Mouse (Mus musculus) liver (tissue): Measurements from ENCODE around the gene Il17rb.
A peak's percentile ranks its signal among the peaks of the same experiment; 100 is the strongest.

Source experiments
- DNase-seq: peaks from one replicate; pipeline ENCODE4 v3.0.0-alpha.2; 2020; ENCODE audit warnings: mixed read lengths

The Il17rb gene

DNA sequence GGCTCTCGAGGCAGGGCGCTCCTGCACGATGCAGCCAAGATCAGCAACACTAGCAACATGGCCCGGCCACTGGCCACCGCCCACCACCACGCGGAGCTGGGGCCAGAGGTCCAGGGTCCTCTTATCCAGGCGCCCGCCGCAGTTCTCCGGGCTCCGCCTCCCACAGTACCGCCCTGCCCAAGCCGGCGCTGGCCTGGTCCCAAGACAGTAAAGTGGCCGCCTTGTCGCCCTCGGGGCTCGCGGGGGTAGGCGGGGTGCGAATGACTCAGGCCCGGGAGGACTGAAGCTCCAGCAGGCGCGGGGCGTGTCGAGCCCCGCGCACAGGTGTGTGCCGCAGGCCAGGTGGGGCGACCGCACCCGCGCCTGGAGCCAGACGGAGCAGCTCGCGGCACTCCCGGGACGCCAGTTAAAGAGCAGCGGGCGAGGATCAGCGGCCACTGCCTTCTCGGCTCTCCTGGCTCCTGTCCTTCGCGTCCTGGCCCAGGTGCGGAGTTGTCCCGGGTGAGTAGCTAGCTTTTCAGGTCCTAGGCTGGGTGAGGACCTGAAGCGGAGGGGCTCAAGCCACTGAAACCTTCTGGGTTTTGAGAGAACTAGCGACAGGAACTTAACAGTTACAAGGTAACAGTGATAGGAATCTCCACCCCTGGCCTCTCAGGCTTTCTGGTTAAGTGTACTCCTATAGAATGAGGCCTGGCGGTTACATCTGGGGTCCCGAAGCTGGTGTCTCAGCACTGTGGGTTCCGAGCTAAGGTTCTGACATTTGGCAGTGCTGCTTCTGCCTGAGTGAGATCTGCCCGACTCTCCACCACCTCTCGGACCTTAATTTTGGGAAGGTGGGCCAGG is at the start of gene Il17rb, which contains the start of gene Chdh:
Gene Il17rb, minus strand, starts transcription at position 164 of the 843 bp plus-strand sequence.
Gene Chdh, plus strand, starts transcription at position 291 of the 843 bp plus-strand sequence.
- peak; percentile 44 for DNase-seq

GRCm38 (mm10) chr14:30056031-30056766 is 47.5 kb upstream of the Il17rb start:
- DNase-seq: no peak

- DNase-seq: no peak
Observed at GRCm38 (mm10) chr14:30054922-30055321, 46.2 kb upstream of the Il17rb start.

DNA sequence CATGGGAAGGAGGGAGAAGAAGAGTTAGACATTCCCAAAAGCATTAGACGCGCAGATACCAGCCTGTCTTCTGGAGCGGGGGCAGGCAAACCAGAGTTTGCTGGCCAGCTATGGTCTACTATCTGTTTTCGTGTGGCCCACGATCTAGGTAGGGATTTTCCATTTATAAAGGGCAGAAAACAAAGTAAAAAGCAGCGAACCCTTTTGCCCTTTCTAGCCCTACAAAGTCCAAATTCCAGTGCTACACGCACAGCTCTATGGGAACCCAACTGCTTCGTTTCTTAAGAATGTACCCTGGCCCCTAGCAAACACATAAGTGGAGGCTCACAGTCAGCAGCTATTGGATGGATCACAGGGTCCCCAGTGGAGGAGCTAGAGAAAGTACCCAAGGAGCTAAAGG is 41.6 kb upstream of the Il17rb start:
- DNase-seq: no peak

- no peak for DNase-seq
Observed at GRCm38 (mm10) chr14:30048049-30048448, 39.4 kb upstream of the Il17rb start.

GRCm38 (mm10) chr14:30046976-30047375 is 38.3 kb upstream of the Il17rb start:
- DNase-seq: no peak

- no peak for DNase-seq
Observed at GRCm38 (mm10) chr14:30045704-30046220, 37.1 kb upstream of the Il17rb start.

DNA sequence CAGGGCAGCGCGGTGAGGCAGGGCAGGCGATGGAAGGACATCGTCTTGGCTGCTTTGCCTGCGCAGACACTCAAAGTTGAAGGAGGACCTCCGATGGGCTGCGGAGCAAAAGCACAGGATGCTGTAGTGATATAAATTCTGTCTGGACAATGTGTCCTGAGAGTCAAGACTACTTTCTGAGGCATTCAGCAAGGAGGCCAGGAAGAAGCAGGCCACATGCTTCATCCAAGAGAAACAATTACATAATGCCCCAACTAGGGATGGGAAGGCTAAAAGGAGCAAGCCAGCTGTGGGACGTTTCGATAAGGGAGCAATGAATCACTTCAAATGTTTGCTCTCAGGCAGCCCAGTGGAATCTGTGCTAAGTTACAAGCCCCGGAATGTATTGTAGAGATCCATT is 36.5 kb upstream of the Il17rb start:
- DNase-seq: no peak

DNA sequence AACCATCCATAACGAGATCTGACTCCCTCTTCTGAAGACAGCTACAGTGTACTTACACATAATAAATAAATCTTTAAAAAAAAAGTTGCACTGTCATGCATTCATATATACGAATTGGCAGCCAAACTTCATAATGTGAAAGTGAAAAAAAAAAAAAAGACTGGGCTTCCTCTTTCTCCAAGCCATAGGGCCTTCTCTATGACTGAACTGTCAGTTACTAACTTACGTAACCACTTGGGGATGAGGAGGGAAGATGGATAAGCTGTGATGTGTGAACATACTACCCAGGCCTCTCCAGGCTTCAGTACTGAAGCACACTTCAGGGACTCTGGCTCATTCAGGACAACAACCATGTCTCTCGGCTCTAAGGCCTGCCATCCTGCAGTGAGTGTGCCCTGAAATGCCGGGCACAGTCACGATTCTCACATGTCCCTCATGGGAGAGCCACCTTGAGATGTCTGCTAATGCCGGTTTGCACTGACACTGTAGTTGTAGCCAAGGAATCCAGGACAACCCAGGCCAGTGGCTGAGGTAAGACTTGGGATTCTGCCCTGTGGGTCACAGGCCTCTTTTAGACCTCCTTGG is 34.8 kb upstream of the Il17rb start:
- DNase-seq: no peak

DNA sequence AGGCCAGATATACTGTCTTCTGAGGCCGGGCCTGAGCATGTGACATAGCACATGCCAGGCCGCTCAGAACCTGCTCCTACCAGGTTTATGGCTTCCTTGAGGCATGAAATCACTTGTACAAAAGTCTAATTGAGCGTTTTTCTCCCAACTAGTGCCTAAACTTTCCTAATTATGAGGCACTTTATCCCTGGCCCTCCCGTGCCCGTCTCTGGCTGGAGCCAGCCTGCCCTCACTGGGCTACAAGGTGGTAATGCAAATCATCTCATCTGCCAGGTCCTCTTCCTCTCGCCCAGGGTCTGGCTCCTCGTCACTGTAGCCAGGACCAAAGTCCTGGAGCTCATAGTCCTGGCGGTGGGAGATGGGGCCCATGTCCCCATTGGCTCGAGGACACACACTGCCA is 33.1 kb upstream of the Il17rb start:
- no peak for DNase-seq

DNA sequence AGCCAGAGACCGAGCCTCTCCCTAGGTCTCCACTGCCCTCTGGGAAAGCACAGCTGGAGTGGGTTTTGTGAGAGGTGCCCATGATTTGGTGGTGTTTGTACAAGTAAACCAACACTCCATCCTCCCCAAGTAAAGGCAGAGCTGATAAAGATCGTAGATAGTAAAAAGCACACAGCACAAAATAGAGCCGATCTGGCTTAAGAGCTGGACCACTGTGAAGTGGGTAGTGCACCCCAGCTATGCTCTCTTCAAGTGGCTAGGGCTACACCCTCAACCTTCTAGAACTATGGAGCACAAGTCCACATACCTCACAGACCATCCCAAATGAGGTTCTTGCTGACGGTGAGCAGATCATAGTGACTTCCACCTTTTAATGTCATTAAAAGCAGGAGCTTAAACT is 30.7 kb upstream of the Il17rb start:
- no peak for DNase-seq

GRCm38 (mm10) chr14:30038431-30038830 is 29.7 kb upstream of the Il17rb start:
- no peak for DNase-seq

DNA sequence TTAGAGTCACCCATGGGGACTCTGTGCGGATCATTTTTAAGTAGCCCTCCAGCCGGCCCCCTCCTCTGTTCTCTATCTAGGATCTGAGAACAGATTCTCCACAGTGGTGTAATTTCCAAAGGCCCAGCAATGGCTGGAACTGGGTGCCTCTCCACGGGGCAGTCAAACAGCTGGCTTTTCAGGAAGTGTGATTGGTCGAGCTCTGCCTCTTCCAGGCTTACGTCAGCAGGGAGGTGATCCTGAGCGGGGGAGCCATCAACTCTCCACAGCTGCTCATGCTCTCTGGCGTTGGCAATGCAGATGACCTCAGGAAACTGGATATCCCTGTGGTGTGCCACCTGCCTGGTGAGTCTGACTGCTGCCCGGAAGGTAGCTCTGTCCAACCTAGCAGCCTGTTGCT is 24.7 kb upstream of the Il17rb start:
- DNase-seq: no peak

DNA sequence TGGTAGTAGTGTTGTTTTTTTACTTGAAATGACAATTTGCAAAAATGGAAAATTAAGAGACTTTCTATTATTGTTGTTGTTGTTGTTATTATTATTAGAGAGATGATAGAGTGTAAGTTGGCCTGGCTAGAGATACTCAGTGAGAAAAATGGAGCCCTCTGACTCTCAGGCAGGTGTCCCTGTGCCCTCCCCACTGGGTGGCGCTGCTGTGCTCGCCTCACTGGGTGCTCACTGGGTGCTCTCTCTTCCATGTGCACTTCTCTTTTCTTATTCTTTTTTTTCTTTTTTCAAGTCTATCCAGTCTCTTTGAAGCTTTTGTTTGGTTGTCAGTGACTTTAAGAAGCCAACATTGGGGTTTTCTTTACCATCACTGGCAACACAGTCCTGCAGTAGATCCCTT is 18.7 kb upstream of the Il17rb start:
- peak; percentile 46 for DNase-seq

DNA sequence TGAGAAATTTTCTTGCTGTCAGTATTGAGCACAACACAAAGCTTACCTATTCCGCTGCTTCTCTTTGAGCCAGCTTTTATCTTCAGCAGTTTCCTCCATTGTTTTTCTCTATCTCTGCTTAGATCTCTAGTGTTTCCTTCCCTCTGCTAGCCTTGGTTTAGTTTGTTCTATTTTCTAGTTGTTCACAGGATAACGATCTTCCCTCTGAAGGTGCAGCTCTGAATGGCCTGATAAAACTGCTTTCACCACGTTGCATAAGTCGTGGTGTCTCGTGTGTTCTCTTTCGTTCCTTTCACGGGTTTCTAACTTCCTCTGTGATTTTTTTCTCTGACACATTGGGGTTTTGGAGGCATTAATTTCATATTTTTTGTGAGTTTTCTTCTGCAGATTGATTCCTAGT is 15.7 kb upstream of the Il17rb start:
- DNase-seq: no peak

DNA sequence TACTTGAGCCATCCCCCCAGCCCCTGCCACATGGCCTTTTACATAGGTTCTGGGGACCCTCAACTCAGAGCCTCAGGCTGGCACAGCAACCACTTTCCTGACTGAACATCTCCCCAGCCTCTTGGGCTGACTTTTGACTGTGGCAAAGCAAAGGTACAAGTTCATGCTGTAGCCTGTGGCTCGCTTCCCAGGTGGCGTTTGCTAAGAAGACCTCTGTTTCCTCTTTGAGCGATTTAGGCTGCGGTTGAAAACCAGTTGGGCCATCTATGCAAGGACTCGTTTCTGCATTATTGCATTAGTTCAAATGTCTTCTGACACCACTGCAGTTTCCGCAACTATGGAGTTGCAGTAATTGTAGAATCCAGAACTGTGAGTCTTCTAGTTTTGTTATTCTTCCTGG is 13.8 kb upstream of the Il17rb start:
- DNase-seq: no peak

GRCm38 (mm10) chr14:30019792-30020575 is 11.3 kb upstream of the Il17rb start:
- DNase-seq: no peak

GRCm38 (mm10) chr14:30019375-30019774 is 10.7 kb upstream of the Il17rb start:
- no peak for DNase-seq

- DNase-seq: no peak
Observed at GRCm38 (mm10) chr14:30018846-30019245, 10.2 kb upstream of the Il17rb start.

DNA sequence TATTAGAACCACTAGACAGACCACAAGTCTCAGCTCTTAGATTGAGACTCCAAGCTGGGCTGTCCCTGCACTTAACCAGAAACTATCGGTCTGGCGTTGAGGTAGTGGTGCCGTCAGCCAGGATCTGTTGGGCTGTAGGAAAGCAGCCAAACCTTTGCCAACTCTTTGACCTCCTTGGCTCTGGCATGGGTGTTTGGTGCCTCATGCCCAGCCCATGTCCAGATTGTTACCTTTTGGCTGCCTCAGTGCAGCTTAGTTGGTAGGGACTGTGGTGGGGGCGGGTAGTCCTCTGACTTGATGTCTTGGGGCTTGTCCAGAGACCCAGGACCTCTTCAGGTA is 9.7 kb upstream of the Il17rb start:
- DNase-seq: no peak

DNA sequence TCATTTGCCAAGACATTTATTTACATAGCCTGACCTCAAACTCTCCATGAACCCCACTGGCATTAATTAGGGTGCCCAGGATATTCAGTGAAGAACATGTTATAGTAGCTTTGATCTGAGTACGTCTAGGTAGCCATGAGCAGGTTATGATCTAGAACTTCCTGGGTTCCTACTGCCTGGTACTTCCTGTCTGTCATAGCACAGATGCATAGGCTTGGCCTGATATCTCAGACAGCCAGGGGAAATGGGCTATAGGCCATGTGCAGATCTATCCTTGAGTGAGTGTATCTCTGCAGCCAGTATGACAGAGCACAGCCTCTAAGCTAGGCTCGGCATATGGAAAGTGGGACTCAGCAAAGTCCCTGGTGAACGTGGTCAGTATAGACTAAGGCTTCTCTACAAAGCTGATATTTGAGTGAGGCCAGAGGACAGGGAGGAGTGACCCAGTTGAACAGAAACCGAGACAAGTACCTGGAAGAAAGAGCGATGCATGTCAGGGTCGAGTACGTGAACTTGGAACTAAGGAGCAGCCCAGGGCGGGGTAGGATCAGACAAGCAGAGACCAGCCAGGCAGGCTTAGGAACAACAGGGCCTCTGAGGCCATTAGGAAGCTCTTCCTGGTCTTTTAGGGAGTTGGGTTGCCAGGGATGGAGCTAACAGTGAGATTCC is 9.2 kb upstream of the Il17rb start:
- no peak for DNase-seq

DNA sequence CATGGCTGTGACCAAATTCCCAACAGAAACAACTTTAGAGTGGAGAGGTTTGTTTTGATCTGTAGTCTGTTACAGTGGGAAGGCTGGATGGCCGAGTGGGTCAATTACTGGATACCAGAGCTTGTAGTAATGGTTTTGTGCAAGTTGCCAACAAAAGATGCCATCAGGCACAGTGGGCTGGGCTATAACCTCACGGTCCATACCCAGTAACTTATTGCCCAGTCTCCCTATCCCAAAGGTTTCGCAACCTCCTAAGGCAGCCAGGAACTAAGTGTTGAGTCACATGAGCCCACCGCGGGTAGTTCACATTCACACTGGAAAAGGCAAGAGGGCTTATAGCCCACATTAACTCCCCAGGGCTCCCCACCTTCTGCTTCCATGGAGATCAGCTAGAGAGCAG is 8.0 kb upstream of the Il17rb start:
- no peak for DNase-seq
